ENCODE assay signal across 14 mouse cellular contexts in the genomic region with DNA sequence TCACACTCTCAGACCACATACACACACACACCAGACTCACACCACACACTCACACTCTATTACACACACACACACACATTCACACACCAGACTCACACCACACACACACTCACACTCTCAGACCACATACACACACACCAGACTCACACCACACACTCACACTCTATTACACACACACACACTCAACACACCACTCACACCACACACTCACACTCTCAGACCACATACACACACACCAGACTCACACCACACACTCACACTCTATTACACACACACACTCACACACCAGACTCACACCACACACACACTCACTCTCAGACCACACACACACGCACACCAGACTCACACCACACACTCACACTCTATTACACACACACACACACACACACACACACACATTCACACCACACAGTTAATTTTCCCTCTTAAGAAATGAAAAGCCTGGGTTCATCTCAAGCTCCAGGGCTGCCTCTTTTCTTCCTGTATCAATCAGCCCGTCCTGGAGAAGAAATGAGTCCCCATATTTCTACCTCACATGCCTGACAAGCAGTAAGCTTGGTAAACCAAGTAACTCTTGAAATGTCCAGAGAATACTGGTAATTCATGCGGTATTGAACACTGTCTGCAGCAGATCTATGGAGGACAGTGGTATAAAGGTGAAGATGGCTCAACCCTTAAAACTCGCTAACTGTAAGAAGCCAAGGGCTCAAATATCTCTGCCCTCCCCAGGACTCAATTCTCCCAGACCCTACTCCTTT. TPM values are rescaled to one million over a fixed set of nuclear protein-coding genes. Genes with fewer than 3 reads are reported as not detected.
A peak's percentile ranks its signal among the peaks of the same experiment; 100 is the strongest.
DNase-seq lines count a peak whose midpoint lies in the region; ATAC-seq and TF ChIP-seq lines count a peak whose summit lies in the region.
"Had no signal": no experiment of that assay in that cellular context is flagged by ENCODE, and none has a peak within 500 bp of the region (broad histone marks: within the 10 kb centered on the region; RNA-seq: fewer than 3 reads in every experiment).

No protein-coding gene starts in this region.

- no peaks in the 10 kb centered on the region for H3K27me3 ChIP-seq in heart, embryonic 15.5 days
- H3K27me3 ChIP-seq in lung, embryonic 14.5 days (ENCODE audit: insufficient read depth, low read length), result no peaks in the 10 kb centered on the region

- DNase-seq in heart, postnatal 14 days, result no peak
- DNase-seq in lung, embryonic 14.5 days, result peak; percentile 58
- no peak for DNase-seq in lung, postnatal 14 days
- peak; percentile 42 for DNase-seq in embryo, embryonic 10.5 days (ENCODE audit: low spot score)
- DNase-seq in naive thymus-derived CD4-positive, alpha-beta T cell, adult 2 months (ENCODE audit: low read depth), result peak; percentile 30
- no peak for DNase-seq in layer of hippocampus, adult 2 months (ENCODE audit: low spot score in 2 of 2)
- no peak for DNase-seq in heart, adult 8-10 months (ENCODE audit: low spot score)
- DNase-seq: cerebellum, adult 2 months; thymus, postnatal 4 days had no signal

- H3K27ac ChIP-seq in heart, embryonic 15.5 days, result peak overlapping the region; percentile 32
- peak overlapping the region; percentile 60 for H3K27ac ChIP-seq in lung, embryonic 14.5 days (ENCODE audit: low read depth)
- H3K27ac ChIP-seq in layer of hippocampus, adult 2 months, result no peak overlapping the region
- H3K27ac ChIP-seq: left cerebral cortex, adult 2 months had no signal

- no peaks in the 10 kb centered on the region for H3K9me3 ChIP-seq in heart, embryonic 15.5 days (replicated peaks)
- no peaks in the 10 kb centered on the region for H3K9me3 ChIP-seq in lung, embryonic 14.5 days (ENCODE audit: low read depth, low read length)

- no peak overlapping the region for H3K9ac ChIP-seq in heart, embryonic 15.5 days
- H3K9ac ChIP-seq in lung, embryonic 14.5 days, result no peak overlapping the region

- peaks cover 23% of the 10 kb centered on the region for H3K4me1 ChIP-seq in heart, embryonic 15.5 days (replicated peaks)
- H3K4me1 ChIP-seq in lung, embryonic 14.5 days (ENCODE audit: insufficient read depth), result no peaks in the 10 kb centered on the region

- H3K4me2 ChIP-seq in heart, embryonic 15.5 days, result no peak overlapping the region
- no peak overlapping the region for H3K4me2 ChIP-seq in lung, embryonic 14.5 days

- intact Hi-C loops in heart, postnatal 14 days (cut with DNase I), result loop anchor here (2.0 to 5.0 kb wide), 2 partner anchors 22 to 84 kb away; no protein-coding TSS in a partner anchor

- peaks cover 17% of the 10 kb centered on the region for H3K36me3 ChIP-seq in heart, embryonic 15.5 days
- peaks cover 43% of the 10 kb centered on the region for H3K36me3 ChIP-seq in lung, embryonic 14.5 days (ENCODE audit: insufficient read depth)

- WGBS in heart, embryonic 15.5 days, result 82% methylated on average over 4 of the region's 4 CpGs
- 74% methylated on average over 4 of the region's 4 CpGs for whole genome bisulfite sequencing in lung, embryonic 14.5 days

- no peak for ATAC-seq in heart, embryonic 15.5 days (replicated peaks; ENCODE audit: insufficient number of reproducible peaks, insufficient read depth, low FRiP score, low read depth)
- 0 out of 2 replicates have a peak, but pooled peaks have one; percentile 0 for ATAC-seq in lung, embryonic 14.5 days (ENCODE audit: insufficient read depth)
- ATAC-seq: CD4-positive, CD25-positive, alpha-beta regulatory T cell, adult 4 months; lung, postnatal 0 days had no signal

- TF ChIP-seq CTCF in lung, embryonic 14.5 days (IDR thresholded peaks at IDR 0.05; ENCODE audit: low read depth), result no peak
- TF ChIP-seq CTCF in layer of hippocampus, adult 2 months (conservative IDR thresholded peaks at IDR 0.05), result no peak

- H3K4me3 ChIP-seq in heart, embryonic 15.5 days, result no peak overlapping the region
- H3K4me3 ChIP-seq in lung, embryonic 14.5 days (ENCODE audit: low read depth, low read length), result no peak overlapping the region
- no peak overlapping the region for H3K4me3 ChIP-seq in layer of hippocampus, adult 2 months
- H3K4me3 ChIP-seq: erythroblast, embryonic 14.5 days; left cerebral cortex, adult 2 months had no signal

RNA-seq across cellular contexts. Expression of gene Zfp36l1, which starts 6.5 kb away (rescaled TPM):
- 94.7 and 107 TPM in 2 replicates for polyA plus RNA-seq in heart, embryonic 15.5 days (2015; fragmentation: Nextera tagmentation; extraction: Ambion mirVana)
- 10 to 100 TPM; 97.5 to 98.7 TPM for total RNA-seq in heart, postnatal 14 days (2021)
- polyA plus RNA-seq in lung, embryonic 14.5 days (2014; fragmentation: Nextera tagmentation; extraction: Ambion mirVana), result 190 and 192 TPM in 2 replicates
- total RNA-seq in layer of hippocampus, adult 2 months (2021), result 10 to 100 TPM; 35.2 to 39.4 TPM
- total RNA-seq in heart, adult 8-10 months (2022), result 100 to 1,000 TPM in 1 of 4 experiments, 10 to 100 TPM in 3; 65.0 to 103 (median 80.0) TPM

Comparison
In these comparisons a context has a peak if more than half of its experiments do, and no peak if none do; other contexts are left out.
1. DNase-seq: peak in lung, embryonic 14.5 days (single experiment), embryo, embryonic 10.5 days (single experiment) and naive thymus-derived CD4-positive, alpha-beta T cell, adult 2 months (single experiment); none in heart, postnatal 14 days (0 of 2), lung, postnatal 14 days (single experiment), layer of hippocampus, adult 2 months (0 of 2) and heart, adult 8-10 months (single experiment).